Mouse (Mus musculus): ENCODE measurements around the gene Cyp26b1. TPM values are rescaled to one million over a fixed set of nuclear protein-coding genes. Genes with fewer than 3 reads are reported as not detected.

The Cyp26b1 gene
- polyA plus RNA-seq, 2 experiments: 0.07 TPM; not detected in 1

GRCm38 (mm10) chr6:84581833-84582445 lies 11.8 kb downstream of the Cyp26b1 start:
- WGBS (ENCODE audit: insufficient replicate concordance): 45% methylated on average over 9 of the region's 9 CpGs
- ATAC-seq (ENCODE audit: insufficient read depth) (no peak), DNase-seq (ENCODE audit: low read depth in 3 of 3, low spot score in 3 of 3) (no peak)
- H3K4me3 ChIP-seq (ENCODE audit: insufficient read depth in 1 of 2, low read depth in 2 of 2, low read length in 2 of 2): no peak overlapping the region
- no peak overlapping the region for H3K9ac ChIP-seq (replicated peaks)
- H3K36me3 ChIP-seq (replicated peaks; ENCODE audit: control insufficient read depth, insufficient read depth, low read depth): no peaks in the 10 kb centered on the region
- no peak overlapping the region for H3K4me2 ChIP-seq (ENCODE audit: low read depth)
- H3K27ac ChIP-seq: no peak overlapping the region
- peaks cover 58% of the 10 kb centered on the region for H3K27me3 ChIP-seq (ENCODE audit: control insufficient read depth, insufficient read depth, low read length)
- TF ChIP-seq CTCF (IDR thresholded peaks at IDR 0.05; ENCODE audit: low read depth) (no peak), EP300 (IDR thresholded peaks at IDR 0.05; ENCODE audit: low read depth) (no peak)
- H3K4me1 ChIP-seq (replicated peaks; ENCODE audit: control insufficient read depth in 2 of 2, insufficient read depth in 2 of 2, low read length in 1 of 2): 0 out of 4 replicates have a peak, but pooled peaks cover 0 to 2% of the 10 kb centered on the region in 2 experiments
- H3K9me3 ChIP-seq (ENCODE audit: control insufficient read depth, low read length): no peaks in the 10 kb centered on the region

- H3K4me3 ChIP-seq (ENCODE audit: insufficient read depth in 1 of 2, low read depth in 2 of 2, low read length in 2 of 2): no peak overlapping the region
- ATAC-seq (ENCODE audit: insufficient read depth) (no peak), DNase-seq (ENCODE audit: low read depth in 3 of 3, low spot score in 3 of 3) (no peak)
- TF ChIP-seq EP300 (IDR thresholded peaks at IDR 0.05; ENCODE audit: low read depth) (no peak), CTCF (IDR thresholded peaks at IDR 0.05; ENCODE audit: low read depth) (no peak)
- H3K4me2 ChIP-seq (ENCODE audit: low read depth): no peak overlapping the region
- 0 out of 4 replicates have a peak, but pooled peaks cover 0 to 2% of the 10 kb centered on the region in 2 experiments for H3K4me1 ChIP-seq (replicated peaks; ENCODE audit: control insufficient read depth in 2 of 2, insufficient read depth in 2 of 2, low read length in 1 of 2)
- no peak overlapping the region for H3K9ac ChIP-seq (replicated peaks)
- no peaks in the 10 kb centered on the region for H3K36me3 ChIP-seq (replicated peaks; ENCODE audit: control insufficient read depth, insufficient read depth, low read depth)
- H3K27me3 ChIP-seq (ENCODE audit: control insufficient read depth, insufficient read depth, low read length): peaks cover 50% of the 10 kb centered on the region
- H3K27ac ChIP-seq: no peak overlapping the region
- H3K9me3 ChIP-seq (ENCODE audit: control insufficient read depth, low read length): no peaks in the 10 kb centered on the region
- 60% methylated on average over 6 of the region's 6 CpGs for WGBS (ENCODE audit: insufficient replicate concordance)
These were observed 12.5 kb downstream of the Cyp26b1 start for GRCm38 (mm10) chr6:84580979-84581832.

- Histone ChIP-seq H3K9me3 (ENCODE audit: control insufficient read depth, low read length) (no peaks in the 10 kb centered on the region), H3K4me2 (ENCODE audit: low read depth) (no peak overlapping the region), H3K4me3 (ENCODE audit: insufficient read depth in 1 of 2, low read depth in 2 of 2, low read length in 2 of 2) (no peak overlapping the region), H3K9ac (replicated peaks) (no peak overlapping the region), H3K36me3 (replicated peaks; ENCODE audit: control insufficient read depth, insufficient read depth, low read depth) (no peaks in the 10 kb centered on the region), H3K27ac (no peak overlapping the region), H3K4me1 (replicated peaks; ENCODE audit: control insufficient read depth in 2 of 2, insufficient read depth in 2 of 2, low read length in 1 of 2) (0 out of 4 replicates have a peak, but pooled peaks cover 0 to 2% of the 10 kb centered on the region in 2 experiments), H3K27me3 (ENCODE audit: control insufficient read depth, insufficient read depth, low read length) (peaks cover 33% of the 10 kb centered on the region)
- DNase-seq (ENCODE audit: low read depth in 3 of 3, low spot score in 3 of 3): no peak
- 60% methylated on average over 8 of the region's 8 CpGs for WGBS (ENCODE audit: insufficient replicate concordance)
- TF ChIP-seq EP300 (IDR thresholded peaks at IDR 0.05; ENCODE audit: low read depth) (no peak), CTCF (IDR thresholded peaks at IDR 0.05; ENCODE audit: low read depth) (no peak)
- no peak for ATAC-seq (ENCODE audit: insufficient read depth)
These were observed 14.2 kb downstream of the Cyp26b1 start for GRCm38 (mm10) chr6:84579508-84579907.

- WGBS (ENCODE audit: insufficient replicate concordance): 9% methylated on average over 5 of the region's 5 CpGs
- H3K4me1 ChIP-seq (replicated peaks; ENCODE audit: control insufficient read depth in 2 of 2, insufficient read depth in 2 of 2, low read length in 1 of 2): no peaks in the 10 kb centered on the region
- DNase-seq (ENCODE audit: low read depth in 3 of 3, low spot score in 3 of 3) (no peak), ATAC-seq (ENCODE audit: insufficient read depth) (no peak)
- H3K4me3 ChIP-seq (ENCODE audit: insufficient read depth in 1 of 2, low read depth in 2 of 2, low read length in 2 of 2): no peak overlapping the region
- TF ChIP-seq EP300 (IDR thresholded peaks at IDR 0.05; ENCODE audit: low read depth): no peak
- peak; percentile 71 for TF ChIP-seq CTCF (IDR thresholded peaks at IDR 0.05; ENCODE audit: low read depth)
- H3K27ac ChIP-seq: no peak overlapping the region
- no peaks in the 10 kb centered on the region for H3K36me3 ChIP-seq (replicated peaks; ENCODE audit: control insufficient read depth, insufficient read depth, low read depth)
- no peaks in the 10 kb centered on the region for H3K9me3 ChIP-seq (ENCODE audit: control insufficient read depth, low read length)
- no peak overlapping the region for H3K9ac ChIP-seq (replicated peaks)
- no peak overlapping the region for H3K4me2 ChIP-seq (ENCODE audit: low read depth)
- peaks cover 28% of the 10 kb centered on the region for H3K27me3 ChIP-seq (ENCODE audit: control insufficient read depth, insufficient read depth, low read length)
These were observed 14.8 kb downstream of the Cyp26b1 start for GRCm38 (mm10) chr6:84578928-84579327.

GRCm38 (mm10) chr6:84577898-84578297 lies 15.8 kb downstream of the Cyp26b1 start:
- H3K36me3 ChIP-seq (replicated peaks; ENCODE audit: control insufficient read depth, insufficient read depth, low read depth): no peaks in the 10 kb centered on the region
- no peaks in the 10 kb centered on the region for H3K9me3 ChIP-seq (ENCODE audit: control insufficient read depth, low read length)
- TF ChIP-seq EP300 (IDR thresholded peaks at IDR 0.05; ENCODE audit: low read depth): no peak
- TF ChIP-seq CTCF (IDR thresholded peaks at IDR 0.05; ENCODE audit: low read depth): no peak
- ATAC-seq (ENCODE audit: insufficient read depth): no peak
- no peak overlapping the region for H3K4me3 ChIP-seq (ENCODE audit: insufficient read depth in 1 of 2, low read depth in 2 of 2, low read length in 2 of 2)
- no peak overlapping the region for H3K4me2 ChIP-seq (ENCODE audit: low read depth)
- peaks cover 17% of the 10 kb centered on the region for H3K27me3 ChIP-seq (ENCODE audit: control insufficient read depth, insufficient read depth, low read length)
- no peak for DNase-seq (ENCODE audit: low read depth in 3 of 3, low spot score in 3 of 3)
- 61% methylated on average over 4 of the region's 4 CpGs for WGBS (ENCODE audit: insufficient replicate concordance)
- no peak overlapping the region for H3K27ac ChIP-seq
- H3K4me1 ChIP-seq (replicated peaks; ENCODE audit: control insufficient read depth in 2 of 2, insufficient read depth in 2 of 2, low read length in 1 of 2): no peaks in the 10 kb centered on the region
- H3K9ac ChIP-seq (replicated peaks): no peak overlapping the region
